24 mouse cellular contexts compared by ENCODE assay signal in the genomic region with DNA sequence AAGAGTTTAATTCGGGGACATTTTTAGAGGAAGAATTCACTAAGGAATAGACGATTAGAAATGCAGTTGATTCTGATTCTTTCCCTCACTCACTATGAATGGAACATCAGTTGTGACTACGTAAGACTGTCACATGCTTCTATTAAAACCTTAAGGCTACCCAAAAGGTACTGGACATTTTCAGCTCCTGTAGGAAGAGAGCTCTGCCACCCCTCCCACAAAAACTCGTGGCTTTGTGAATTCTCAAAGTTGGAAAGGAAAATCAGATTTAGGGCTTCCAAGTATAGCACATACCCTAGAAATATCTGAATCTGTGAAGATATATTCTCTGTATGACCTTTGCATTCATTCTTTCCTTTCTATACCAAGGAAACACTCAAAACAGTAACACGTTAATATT.
"Had no signal": no experiment of that assay in that cellular context is flagged by ENCODE, and none has a peak within 500 bp of the region (broad histone marks: within the 10 kb centered on the region; RNA-seq: fewer than 3 reads in every experiment).

No protein-coding gene starts in this region.

- DNase-seq: gastrocnemius, postnatal 14 days; gastrocnemius, postnatal 36 days; heart, adult 11 months; heart, adult 2 months; heart, postnatal 14 days; heart, postnatal 36 days; kidney, adult 11 months; kidney, adult 2 months; kidney, adult 9 months; kidney, postnatal 14 days; kidney, postnatal 36 days; liver; liver, embryonic 13.5 days had no signal

- H3K4me3 ChIP-seq: heart, adult 2 months; heart, embryonic 13.5 days; heart, embryonic 15.5 days; hindbrain, embryonic 13.5 days; hindbrain, embryonic 15.5 days; kidney, embryonic 15.5 days; layer of hippocampus, adult 2 months; limb, embryonic 10.5 days; limb, embryonic 12.5 days; liver, embryonic 13.5 days had no signal

- H3K27ac ChIP-seq: heart, adult 2 months; heart, embryonic 13.5 days; heart, embryonic 15.5 days; hindbrain, embryonic 13.5 days; hindbrain, embryonic 15.5 days; hindbrain, postnatal 0 days; kidney, embryonic 15.5 days; kidney, postnatal 0 days; layer of hippocampus, adult 2 months; limb, embryonic 10.5 days; limb, embryonic 12.5 days; liver, embryonic 13.5 days had no signal

- ATAC-seq: hindbrain, postnatal 0 days; intestine, embryonic 16.5 days had no signal
